Mouse (Mus musculus) lung, adult 2 months (tissue): ENCODE measurements around the gene 6030468B19Rik.

Source experiments
- CTCF ChIP-seq: fragments of 200-500 bp; IDR thresholded peaks from 2 replicates; pipeline ENCODE4 v1.5.1; 2011; ENCODE audit warnings: mild to moderate bottlenecking, low read length, control low read depth; ENCODE audit not compliant: insufficient read depth
- POLR2A ChIP-seq: fragments of 200-500 bp; IDR thresholded peaks from 2 replicates; pipeline ENCODE4 v1.6.1; 2011; ENCODE audit warnings: low read depth, mild to moderate bottlenecking, control low read depth, low read length, borderline replicate concordance; ENCODE audit errors: extremely low read depth

DNA sequence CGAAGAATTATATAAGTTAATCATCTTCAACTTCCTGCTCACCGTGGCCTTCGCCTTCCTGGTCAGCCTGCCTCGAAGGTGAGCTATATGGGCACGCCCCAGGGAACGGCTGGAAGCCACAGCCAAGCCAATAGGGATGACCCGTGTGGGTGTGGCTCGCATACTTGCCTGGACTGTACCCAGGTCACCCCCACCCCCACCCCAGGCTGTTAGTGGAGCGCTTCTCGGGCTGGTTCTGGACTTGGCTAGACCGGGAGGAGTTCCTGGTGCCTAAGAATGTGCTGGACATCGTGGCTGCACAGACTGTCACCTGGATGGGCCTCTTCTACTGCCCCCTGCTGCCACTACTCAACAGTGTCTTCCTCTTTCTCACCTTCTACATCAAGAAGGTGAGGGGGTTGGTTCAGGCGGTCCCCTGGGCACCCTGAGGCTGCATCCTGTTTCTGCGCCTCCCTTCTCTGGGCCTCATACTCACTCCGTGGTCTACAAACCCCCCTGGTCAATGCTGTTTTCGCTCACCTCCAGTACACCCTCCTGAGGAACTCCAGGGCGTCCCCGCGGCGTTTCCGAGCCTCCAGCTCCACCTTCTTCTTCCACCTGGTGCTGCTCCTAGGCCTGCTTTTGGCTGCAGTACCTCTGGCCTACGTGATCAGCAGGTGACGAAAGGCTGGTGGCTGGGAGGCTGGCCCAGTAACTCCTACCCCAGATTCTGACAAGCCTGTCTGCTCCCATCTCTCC, 6.6 kb upstream of the 6030468B19Rik start:
- TF ChIP-seq CTCF (0 out of 2 replicates have a peak, but pooled peaks have one; percentile 17), POLR2A (0 out of 2 replicates have a peak, but pooled peaks have one; percentile 3)
